Mouse (Mus musculus) 3T3-L1 (cell line): Measurements from ENCODE around the gene Foxp1.

Experiments
- DNase-seq: peaks from one replicate; pipeline ENCODE4 v3.0.0-alpha.2; 2015; ENCODE audit warnings: low read depth, low spot score

The Foxp1 gene

GRCm38 (mm10) chr6:99095185-99096104 lies 427.1 kb downstream of the Foxp1 start:
- DNase-seq, result no peak

- DNase-seq, result no peak
These were observed 428.1 kb downstream of the Foxp1 start for GRCm38 (mm10) chr6:99094339-99094989.

GRCm38 (mm10) chr6:99093856-99094255 lies 428.7 kb downstream of the Foxp1 start:
- DNase-seq, result no peak

- no peak for DNase-seq
These were observed 429.3 kb downstream of the Foxp1 start for GRCm38 (mm10) chr6:99093208-99093607.

GRCm38 (mm10) chr6:99091799-99092198 lies 430.7 kb downstream of the Foxp1 start:
- no peak for DNase-seq

- DNase-seq, result no peak
These were observed 434.9 kb downstream of the Foxp1 start for GRCm38 (mm10) chr6:99087598-99087997.

- DNase-seq, result peak; percentile 40
These were observed 437.6 kb downstream of the Foxp1 start for GRCm38 (mm10) chr6:99084956-99085355.

- no peak for DNase-seq
These were observed 441.3 kb downstream of the Foxp1 start for GRCm38 (mm10) chr6:99081259-99081658.

GRCm38 (mm10) chr6:99079041-99079835 lies 443.3 kb downstream of the Foxp1 start:
- DNase-seq, result no peak

GRCm38 (mm10) chr6:99078089-99078488 lies 444.4 kb downstream of the Foxp1 start:
- DNase-seq, result no peak

- DNase-seq, result no peak
These were observed 448.9 kb downstream of the Foxp1 start for GRCm38 (mm10) chr6:99073303-99074271.

GRCm38 (mm10) chr6:99070710-99071109 lies 451.8 kb downstream of the Foxp1 start:
- no peak for DNase-seq

GRCm38 (mm10) chr6:99069726-99070125 lies 452.8 kb downstream of the Foxp1 start:
- DNase-seq, result peak; percentile 64

GRCm38 (mm10) chr6:99065569-99066353 lies 456.8 kb downstream of the Foxp1 start:
- peak; percentile 83 for DNase-seq

GRCm38 (mm10) chr6:99063982-99064484 lies 458.5 kb downstream of the Foxp1 start:
- peak; percentile 75 for DNase-seq

GRCm38 (mm10) chr6:99062931-99063330 lies 459.6 kb downstream of the Foxp1 start:
- DNase-seq, result peak; percentile 22

- no peak for DNase-seq
These were observed 463.8 kb downstream of the Foxp1 start for GRCm38 (mm10) chr6:99058688-99059087.

GRCm38 (mm10) chr6:99057113-99057553 lies 465.4 kb downstream of the Foxp1 start:
- DNase-seq, result peak; percentile 55

- no peak for DNase-seq
These were observed 466.1 kb downstream of the Foxp1 start for GRCm38 (mm10) chr6:99056379-99056778.

GRCm38 (mm10) chr6:99053998-99054397 lies 468.5 kb downstream of the Foxp1 start:
- no peak for DNase-seq
